In the genomic region with DNA sequence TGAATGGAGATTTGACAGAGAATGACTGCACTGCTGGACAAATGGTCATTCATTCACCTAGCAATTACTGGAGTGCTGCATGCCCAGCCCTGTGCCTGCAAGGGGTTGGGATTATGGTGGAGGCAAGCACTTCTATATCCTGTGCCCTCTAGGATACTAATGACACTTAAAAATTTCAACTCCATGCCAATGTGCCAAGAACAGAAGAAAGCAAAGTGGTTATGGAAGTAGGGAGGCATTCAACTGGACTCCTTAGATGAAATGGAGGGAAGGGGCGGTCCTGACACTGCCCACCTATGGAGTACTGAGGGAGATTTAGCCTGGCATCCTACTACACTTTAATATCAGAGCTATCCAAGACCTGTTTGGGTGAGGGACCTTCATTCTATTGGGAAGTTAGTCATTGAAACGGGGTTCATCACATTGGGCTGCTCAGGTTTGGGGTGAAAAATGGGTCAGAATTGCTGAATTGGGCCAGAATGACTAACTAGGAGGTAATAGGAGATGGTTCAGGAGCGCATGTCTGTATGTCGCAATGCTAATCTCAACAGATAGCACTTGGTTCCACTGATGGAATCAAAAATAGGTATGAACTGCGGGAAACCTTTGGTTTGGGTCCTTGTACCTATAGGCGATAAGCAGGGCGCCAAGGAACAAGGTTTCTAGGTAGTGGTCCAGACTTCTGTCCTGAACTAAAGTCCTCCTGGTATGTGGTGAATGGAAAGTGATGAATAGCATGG, we compare ENCODE assay signal across 8 mouse cellular contexts. TPM values are rescaled to one million over a fixed set of nuclear protein-coding genes. Genes with fewer than 3 reads are reported as not detected.
DNase-seq lines count a peak whose midpoint lies in the region; ATAC-seq lines count a peak whose summit lies in the region.

No protein-coding gene starts in this region.

- peaks cover 16% of the 10 kb centered on the region for H3K36me3 ChIP-seq in kidney, embryonic 15.5 days
- H3K36me3 ChIP-seq in hindbrain, embryonic 16.5 days (ENCODE audit: control insufficient read depth, insufficient read depth, low read length): no peaks in the 10 kb centered on the region
- no peaks in the 10 kb centered on the region for H3K36me3 ChIP-seq in midbrain, embryonic 15.5 days (replicated peaks)

- no peak for DNase-seq in kidney, postnatal 25 days
- no peak for DNase-seq in thymus, postnatal 4 days
- DNase-seq in MN1 (ENCODE audit: low spot score): no peak
- no peak for DNase-seq in c-Kit-positive CD71-positive TER-119-positive erythroid progenitor cells, embryonic 14.5 days (ENCODE audit: low spot score)

- H3K4me1 ChIP-seq in kidney, embryonic 15.5 days: peaks cover 22% of the 10 kb centered on the region
- H3K4me1 ChIP-seq in brown adipose tissue, adult 24 weeks (ENCODE audit: control insufficient read depth, insufficient read depth, insufficient read length, low read length): peaks cover 11% of the 10 kb centered on the region; the same call in 1 of the 2 replicates
- H3K4me1 ChIP-seq in hindbrain, embryonic 16.5 days (ENCODE audit: control insufficient read depth, insufficient read depth, low read depth, low read length): peaks cover 16% of the 10 kb centered on the region
- H3K4me1 ChIP-seq in midbrain, embryonic 15.5 days: peaks cover 26% of the 10 kb centered on the region

- H3K9me3 ChIP-seq in kidney, embryonic 15.5 days (replicated peaks): no peaks in the 10 kb centered on the region
- no peaks in the 10 kb centered on the region for H3K9me3 ChIP-seq in hindbrain, embryonic 16.5 days (ENCODE audit: control insufficient read depth, low read length)
- H3K9me3 ChIP-seq in midbrain, embryonic 15.5 days: no peaks in the 10 kb centered on the region

- 68% methylated on average over 7 of the region's 7 CpGs for WGBS in kidney, embryonic 15.5 days
- 73% methylated on average over 7 of the region's 7 CpGs for WGBS in hindbrain, embryonic 16.5 days
- WGBS in midbrain, embryonic 15.5 days: 72% methylated on average over 7 of the region's 7 CpGs

- H3K27ac ChIP-seq in kidney, embryonic 15.5 days: peak overlapping the region; percentile 86
- H3K27ac ChIP-seq in brown adipose tissue, adult 24 weeks (replicated peaks; ENCODE audit: low read depth, low read length): peak overlapping the region; percentile 96
- peak overlapping the region; percentile 91 for H3K27ac ChIP-seq in hindbrain, embryonic 16.5 days (ENCODE audit: low read depth, low read length)
- peak overlapping the region; percentile 91 for H3K27ac ChIP-seq in midbrain, embryonic 15.5 days

- ATAC-seq in kidney, embryonic 15.5 days (replicated peaks; ENCODE audit: low FRiP score): no peak
- ATAC-seq in hindbrain, embryonic 16.5 days: no peak
- ATAC-seq in midbrain, embryonic 15.5 days (replicated peaks): no peak; the same call in 1 of the 2 replicates

- no peaks in the 10 kb centered on the region for H3K27me3 ChIP-seq in kidney, embryonic 15.5 days
- no peaks in the 10 kb centered on the region for H3K27me3 ChIP-seq in hindbrain, embryonic 16.5 days (replicated peaks; ENCODE audit: control insufficient read depth, insufficient read depth, low read length)
- H3K27me3 ChIP-seq in midbrain, embryonic 15.5 days (replicated peaks): no peaks in the 10 kb centered on the region

- peak overlapping the region; percentile 93 for H3K4me3 ChIP-seq in kidney, embryonic 15.5 days (replicated peaks)
- H3K4me3 ChIP-seq in brown adipose tissue, adult 24 weeks (ENCODE audit: insufficient read depth, low read depth, low read length): peak overlapping the region; percentile 82
- H3K4me3 ChIP-seq in hindbrain, embryonic 16.5 days (ENCODE audit: low read length): peak overlapping the region; percentile 94
- H3K4me3 ChIP-seq in midbrain, embryonic 15.5 days: peak overlapping the region; percentile 95

- H3K9ac ChIP-seq in kidney, embryonic 15.5 days: peak overlapping the region; percentile 53
- peak overlapping the region; percentile 77 for H3K9ac ChIP-seq in hindbrain, embryonic 16.5 days (ENCODE audit: low read depth, low read length)
- H3K9ac ChIP-seq in midbrain, embryonic 15.5 days: peak overlapping the region; percentile 60

- peak overlapping the region; percentile 59 for H3K4me2 ChIP-seq in kidney, embryonic 15.5 days
- peak overlapping the region; percentile 74 for H3K4me2 ChIP-seq in hindbrain, embryonic 16.5 days (ENCODE audit: low read length)
- H3K4me2 ChIP-seq in midbrain, embryonic 15.5 days: peak overlapping the region; percentile 62

RNA-seq across cellular contexts. Expression of a gene that starts 1.0 kb away (rescaled TPM):
- 10.6 and 13.0 TPM in 2 replicates for polyA plus RNA-seq in kidney, embryonic 15.5 days (2015; fragmentation: Nextera tagmentation; extraction: Ambion mirVana)
- polyA plus RNA-seq in brown adipose tissue, adult 24 weeks (2012; ENCODE audit: insufficient read depth, insufficient read length, missing spikeins): 7.2 and 9.1 TPM in 2 replicates
- 13.4 and 14.8 TPM in 2 replicates for polyA plus RNA-seq in hindbrain, embryonic 16.5 days (2015; fragmentation: Nextera tagmentation; extraction: Ambion mirVana)
- polyA plus RNA-seq in midbrain, embryonic 15.5 days (2015; fragmentation: Nextera tagmentation; extraction: Ambion mirVana): 17.6 and 19.4 TPM in 2 replicates

RNA-seq across cellular contexts. Expression of a gene that starts 32.6 kb away (rescaled TPM):
- polyA plus RNA-seq in kidney, embryonic 15.5 days (2015; fragmentation: Nextera tagmentation; extraction: Ambion mirVana): 174 and 181 TPM in 2 replicates
- polyA plus RNA-seq in brown adipose tissue, adult 24 weeks (2012; ENCODE audit: insufficient read depth, insufficient read length, missing spikeins): 53.1 and 58.1 TPM in 2 replicates
- polyA plus RNA-seq in hindbrain, embryonic 16.5 days (2015; fragmentation: Nextera tagmentation; extraction: Ambion mirVana): 132 and 139 TPM in 2 replicates
- polyA plus RNA-seq in midbrain, embryonic 15.5 days (2015; fragmentation: Nextera tagmentation; extraction: Ambion mirVana): 130 and 132 TPM in 2 replicates
